Mouse (Mus musculus) MEL (cell line): ENCODE results near the gene Lrrc25. TPM values are rescaled to one million over a fixed set of nuclear protein-coding genes. Genes with fewer than 3 reads are reported as not detected.
A peak's percentile ranks its signal among the peaks of the same experiment; 100 is the strongest.

ENCODE experiments used
- DNase-seq: peaks from one replicate; pipeline ENCODE4 v3.0.0; 2011; ENCODE audit warnings: low read depth, low spot score
- H3K27ac ChIP-seq: 2 replicates; pipeline ENCODE4 v1.5.1; 2012; ENCODE audit warnings: low read depth, mild to moderate bottlenecking, control low read depth, low read length, moderate library complexity; ENCODE audit not compliant: control insufficient read depth
- H3K27me3 ChIP-seq, 2 experiments: fragments of 150-350 bp in 1 of 2; sonication (generic) in 1 of 2; 2 replicates each; pipeline ENCODE4 v1.6.1; 2012; ENCODE audit warnings: low read length in 2 of 2, mild to moderate bottlenecking in 2 of 2, improper control_type of control experiment in 1 of 2, moderate library complexity in 1 of 2; ENCODE audit not compliant: insufficient read depth in 2 of 2, control insufficient read depth in 1 of 2
- H3K36me3 ChIP-seq, 2 experiments: 2 replicates each; pipeline ENCODE4 v1.6.1; 2012 to 2014; ENCODE audit warnings: low read length in 2 of 2, improper control_type of control experiment in 1 of 2, inconsistent platforms in 1 of 2, mild to moderate bottlenecking in 1 of 2; ENCODE audit not compliant: insufficient read depth in 2 of 2, control insufficient read depth in 1 of 2
- H3K4me1 ChIP-seq, 2 experiments: fragments of 150-350 bp in 1 of 2; sonication (generic) in 1 of 2; 2 replicates each; pipeline ENCODE4 v1.6.1; 2012; ENCODE audit warnings: low read length in 2 of 2, improper control_type of control experiment in 1 of 2, mild to moderate bottlenecking in 1 of 2; ENCODE audit not compliant: insufficient read depth in 2 of 2, control insufficient read depth in 1 of 2
- H3K4me3 ChIP-seq, 2 experiments: fragments of 150-350 bp in 1 of 2; sonication (generic) in 1 of 2; 2 replicates each; pipeline ENCODE4 v1.5.1; 2012; ENCODE audit warnings: low read depth in 2 of 2, low read length in 2 of 2, mild to moderate bottlenecking in 2 of 2, moderate library complexity in 2 of 2, control low read depth in 1 of 2, improper control_type of control experiment in 1 of 2; ENCODE audit not compliant: control insufficient read depth in 1 of 2, insufficient read depth in 1 of 2
- H3K79me2 ChIP-seq: 2 replicates; pipeline ENCODE4 v1.6.1; 2012; ENCODE audit warnings: mild to moderate bottlenecking, low read length, moderate library complexity; ENCODE audit not compliant: control insufficient read depth, poor library complexity, insufficient read depth
- H3K9ac ChIP-seq: 2 replicates; pipeline ENCODE4 v1.6.1; 2012; ENCODE audit warnings: low read depth, mild to moderate bottlenecking, control low read depth, low read length, moderate library complexity; ENCODE audit not compliant: control insufficient read depth, poor library complexity, severe bottlenecking
- H3K9me3 ChIP-seq: fragments of 150-350 bp; sonication (generic); replicated peaks from 2 replicates; pipeline ENCODE4 v1.6.1; 2012; ENCODE audit warnings: mild to moderate bottlenecking, low read length, improper control_type of control experiment, moderate library complexity; ENCODE audit not compliant: insufficient read depth
- CHD1 ChIP-seq: IDR thresholded peaks from 2 replicates; pipeline ENCODE4 v1.6.1; 2012; ENCODE audit warnings: low read depth, mild to moderate bottlenecking, inconsistent platforms, low read length, improper control_type of control experiment
- EP300 ChIP-seq, 2 experiments: IDR thresholded peaks; 2 replicates each; pipeline ENCODE4 v1.6.1; 2011; ENCODE audit warnings: improper control_type of control experiment in 2 of 2, low read length in 2 of 2, low read depth in 1 of 2, mild to moderate bottlenecking in 1 of 2
- ETS1 ChIP-seq: IDR thresholded peaks from 2 replicates; pipeline ENCODE4 v1.6.1; 2012; ENCODE audit warnings: low read depth, mild to moderate bottlenecking, inconsistent platforms, low read length, improper control_type of control experiment, moderate library complexity
- KAT2A ChIP-seq: conservative IDR thresholded peaks from 2 replicates; pipeline ENCODE4 v1.6.1; 2012; ENCODE audit warnings: low read depth, low read length, improper control_type of control experiment, inconsistent platforms
- MAFK ChIP-seq: IDR thresholded peaks from 2 replicates; pipeline ENCODE4 v1.6.1; 2011; ENCODE audit warnings: low read depth, mild to moderate bottlenecking, low read length, improper control_type of control experiment, borderline replicate concordance
- MAX ChIP-seq: IDR thresholded peaks from 2 replicates; pipeline ENCODE4 v1.6.1; 2011; ENCODE audit warnings: low read length, improper control_type of control experiment
- MAZ ChIP-seq: IDR thresholded peaks from 2 replicates; pipeline ENCODE4 v1.6.1; 2012; ENCODE audit warnings: low read depth, mild to moderate bottlenecking, inconsistent platforms, low read length, improper control_type of control experiment
- MEF2A ChIP-seq: IDR thresholded peaks from 2 replicates; pipeline ENCODE4 v1.6.1; 2014; ENCODE audit warnings: low read depth, mild to moderate bottlenecking, inconsistent platforms, low read length, improper control_type of control experiment; ENCODE audit not compliant: poor library complexity, insufficient replicate concordance, severe bottlenecking; ENCODE audit errors: extremely low read depth
- MYB ChIP-seq: IDR thresholded peaks from 2 replicates; pipeline ENCODE4 v1.6.1; 2011; ENCODE audit warnings: mild to moderate bottlenecking, low read depth, low read length, improper control_type of control experiment
- POLR2AphosphoS5 ChIP-seq: IDR thresholded peaks from 2 replicates; pipeline ENCODE4 v1.6.1; 2012; ENCODE audit warnings: low read depth, borderline replicate concordance, mild to moderate bottlenecking, inconsistent platforms, low read length, moderate library complexity, mixed read lengths
- SMC3 ChIP-seq: IDR thresholded peaks from 2 replicates; pipeline ENCODE4 v1.6.1; 2011; ENCODE audit warnings: low read depth, low read length, improper control_type of control experiment
- TAL1 ChIP-seq: IDR thresholded peaks from 2 replicates; pipeline ENCODE4 v1.6.1; 2012; ENCODE audit warnings: mild to moderate bottlenecking, inconsistent platforms, low read length, moderate library complexity, mixed read lengths
- TBP ChIP-seq: IDR thresholded peaks from 2 replicates; pipeline ENCODE4 v1.8.0; 2011; ENCODE audit warnings: low read depth, low read length, improper control_type of control experiment
- UBTF ChIP-seq: IDR thresholded peaks from 2 replicates; pipeline ENCODE4 v1.6.1; 2012; ENCODE audit warnings: low read depth, mild to moderate bottlenecking, inconsistent platforms, low read length, improper control_type of control experiment, moderate library complexity, borderline replicate concordance; ENCODE audit not compliant: insufficient read depth
- ZNF384 ChIP-seq: IDR thresholded peaks from 2 replicates; pipeline ENCODE4 v1.6.1; 2012; ENCODE audit warnings: low read depth, mild to moderate bottlenecking, inconsistent platforms, low read length, improper control_type of control experiment
- polyA plus RNA-seq, 2 experiments: library from polyadenylated mRNA; stranded (reverse) in 1 of 2; unstranded in 1 of 2; fragments of >175 nt in 1 of 2; fragments of >200 nt in 1 of 2; gene quantifications; 2 replicates each; pipeline versions ENCODE4 v1.2.1 to v1.2.4; 2012; ENCODE audit warnings: low replicate concordance in 2 of 2, low read depth in 1 of 2; ENCODE audit not compliant: insufficient read length in 2 of 2, insufficient read depth in 1 of 2, missing spikeins in 1 of 2
- total RNA-seq: library from RNA; depleted of rRNA; stranded (reverse); fragments of 300-350 nt; gene quantifications from 2 replicates; pipeline ENCODE4 v1.2.3, GENCODE M21; 2012

The Lrrc25 gene
- total and polyA plus RNA-seq, 3 experiments: 0.39 to 1.1 TPM; not detected in 1

DNA sequence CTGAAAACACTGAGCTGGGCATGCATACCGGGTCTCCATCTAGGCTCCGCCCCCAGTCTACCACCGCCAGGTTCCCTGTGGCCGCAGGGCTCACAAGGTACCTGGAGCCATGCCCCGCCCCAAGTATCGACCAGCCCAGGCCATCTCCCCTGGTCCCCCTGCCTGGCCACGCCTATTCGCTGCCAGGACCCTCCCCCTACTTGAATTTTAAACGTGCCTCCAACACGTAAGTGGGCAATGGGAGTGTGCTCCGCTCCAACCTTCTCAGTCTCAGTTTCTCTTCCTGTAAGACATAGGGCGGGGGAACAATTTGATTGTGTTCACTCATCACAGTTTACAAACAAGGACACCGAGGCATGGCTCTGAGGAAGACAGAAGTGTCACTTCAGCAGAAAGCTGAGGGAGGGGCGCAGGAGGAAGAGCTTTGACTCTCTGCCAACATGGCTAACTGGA is 44.3 kb downstream of the Lrrc25 start, which contains the start of gene Pgpep1:
Pgpep1 (minus strand) TSS at position 116 of the 453 bp plus-strand sequence.
- H3K9ac ChIP-seq: peak within 1 kb of the TSS; percentile 83
- peak; percentile 67 for DNase-seq

DNA sequence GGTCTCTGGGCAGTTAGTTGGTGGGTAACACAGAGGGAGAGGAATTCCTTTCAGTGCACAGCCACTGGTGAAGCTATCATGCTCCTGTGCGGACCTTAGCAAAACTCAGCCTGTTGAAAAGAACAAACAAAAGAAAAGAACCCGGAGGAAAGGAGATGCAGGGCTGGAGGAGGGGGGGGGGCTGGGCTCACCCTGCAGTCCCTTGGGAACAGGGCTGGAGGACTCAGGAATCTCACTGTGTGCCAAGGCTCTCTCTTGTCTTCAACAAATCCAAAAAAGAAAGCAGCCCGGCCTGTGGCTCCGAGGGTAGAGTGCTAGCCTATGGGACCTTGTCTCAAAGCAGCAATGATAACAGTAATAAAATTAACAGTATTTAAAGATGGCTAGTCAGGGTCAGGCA is 47.7 kb downstream of the Lrrc25 start:
- no peak overlapping the region for H3K4me3 ChIP-seq
- no peaks in the 10 kb centered on the region for H3K27me3 ChIP-seq
- no peaks in the 10 kb centered on the region for H3K79me2 ChIP-seq
- DNase-seq: no peak
- no peak overlapping the region for H3K9ac ChIP-seq
- 0 out of 4 replicates have a peak, but pooled peaks cover 0 to 2% of the 10 kb centered on the region in 2 experiments for H3K36me3 ChIP-seq
- peaks cover under 1 to 9% of the 10 kb centered on the region in 2 experiments for H3K4me1 ChIP-seq
- TF ChIP-seq TBP (no peak), MAZ (no peak), UBTF (no peak), MAFK (no peak)
- no peak overlapping the region for H3K27ac ChIP-seq
- H3K9me3 ChIP-seq: no peaks in the 10 kb centered on the region

More for the DNA sequence above, 44.3 kb downstream of the Lrrc25 start, which contains the start of gene Pgpep1:
- Histone ChIP-seq H3K4me3 (peak within 1 kb of the TSS; percentile 75 to 99), H3K9me3 (no peaks in the 10 kb centered on the region), H3K79me2 (no peaks in the 10 kb centered on the region), H3K4me1 (peaks cover 4 to 13% of the 10 kb centered on the region in 2 experiments), H3K36me3 (0 out of 4 replicates have a peak, but pooled peaks cover 0 to 2% of the 10 kb centered on the region in 2 experiments), H3K27ac (0 out of 2 replicates have a peak within 1 kb of the TSS, but pooled peaks have one; percentile 16), H3K27me3 (no peaks in the 10 kb centered on the region)
- TF ChIP-seq ZNF384 (no peak), MAX (no peak), ETS1 (no peak), MEF2A (no peak), MYB (no peak), SMC3 (no peak), TAL1 (no peak), CHD1 (no peak), POLR2AphosphoS5 (no peak), KAT2A (no peak), EP300 (IDR thresholded peaks at IDR 0.05; ENCODE audit: low read depth in 1 of 2, low read length in 2 of 2) (no peak)
